Mouse (Mus musculus): ENCODE results near the gene Uts2r. TPM values are rescaled to one million over a fixed set of nuclear protein-coding genes. Genes with fewer than 3 reads are reported as not detected.

Gene Uts2r
- polyA plus RNA-seq, 1 experiment from 2014 or later: not detected

- no peak for DNase-seq (ENCODE audit: low spot score)
- H3K9ac ChIP-seq (ENCODE audit: low read length): no peak overlapping the region
- no peaks in the 10 kb centered on the region for H3K27me3 ChIP-seq (replicated peaks; ENCODE audit: control insufficient read depth, insufficient read depth, low read length)
- H3K4me3 ChIP-seq (ENCODE audit: low read depth, low read length): no peak overlapping the region
- H3K4me1 ChIP-seq (replicated peaks; ENCODE audit: control insufficient read depth, insufficient read depth, low read length): no peaks in the 10 kb centered on the region
- H3K36me3 ChIP-seq (ENCODE audit: control insufficient read depth, insufficient read depth, low read length): no peaks in the 10 kb centered on the region
- H3K27ac ChIP-seq (ENCODE audit: low read depth): no peak overlapping the region
- no peaks in the 10 kb centered on the region for H3K9me3 ChIP-seq (ENCODE audit: control insufficient read depth, low read length)
- ATAC-seq (replicated peaks; ENCODE audit: low FRiP score, low TSS enrichment, low read depth): no peak
- WGBS: 53% methylated on average over 3 of the region's 3 CpGs
- no peak overlapping the region for H3K4me2 ChIP-seq (ENCODE audit: low read length)
Measured at GRCm38 (mm10) chr11:121174234-121174633, 14.2 kb downstream of the Uts2r start.

GRCm38 (mm10) chr11:121176285-121177270 is 16.5 kb downstream of the Uts2r start:
- Histone ChIP-seq H3K4me1 (replicated peaks; ENCODE audit: control insufficient read depth, insufficient read depth, low read length) (no peaks in the 10 kb centered on the region), H3K36me3 (ENCODE audit: control insufficient read depth, insufficient read depth, low read length) (no peaks in the 10 kb centered on the region; the same call in 1 of the 2 replicates), H3K4me3 (ENCODE audit: low read depth, low read length) (no peak overlapping the region), H3K27me3 (replicated peaks; ENCODE audit: control insufficient read depth, insufficient read depth, low read length) (no peaks in the 10 kb centered on the region), H3K27ac (ENCODE audit: low read depth) (no peak overlapping the region), H3K4me2 (ENCODE audit: low read length) (no peak overlapping the region), H3K9ac (ENCODE audit: low read length) (no peak overlapping the region), H3K9me3 (ENCODE audit: control insufficient read depth, low read length) (no peaks in the 10 kb centered on the region)
- ATAC-seq (replicated peaks; ENCODE audit: low FRiP score, low TSS enrichment, low read depth) (peak; percentile 58), DNase-seq (ENCODE audit: low spot score) (peak; percentile 70)
- WGBS: 52% methylated on average over 12 of the region's 12 CpGs

GRCm38 (mm10) chr11:121189681-121190080 is 29.6 kb downstream of the Uts2r start:
- no peak for DNase-seq (ENCODE audit: low spot score)
- Histone ChIP-seq H3K36me3 (ENCODE audit: control insufficient read depth, insufficient read depth, low read length) (no peaks in the 10 kb centered on the region; the same call in 1 of the 2 replicates), H3K4me2 (ENCODE audit: low read length) (no peak overlapping the region), H3K9ac (ENCODE audit: low read length) (no peak overlapping the region), H3K9me3 (ENCODE audit: control insufficient read depth, low read length) (no peaks in the 10 kb centered on the region), H3K27ac (ENCODE audit: low read depth) (no peak overlapping the region), H3K4me1 (replicated peaks; ENCODE audit: control insufficient read depth, insufficient read depth, low read length) (no peaks in the 10 kb centered on the region), H3K27me3 (replicated peaks; ENCODE audit: control insufficient read depth, insufficient read depth, low read length) (no peaks in the 10 kb centered on the region), H3K4me3 (ENCODE audit: low read depth, low read length) (no peak overlapping the region)
- WGBS: 88% methylated on average over 3 of the region's 3 CpGs
- ATAC-seq (replicated peaks; ENCODE audit: low FRiP score, low TSS enrichment, low read depth): no peak

- Histone ChIP-seq H3K9ac (ENCODE audit: low read length) (no peak overlapping the region), H3K4me2 (ENCODE audit: low read length) (no peak overlapping the region), H3K36me3 (ENCODE audit: control insufficient read depth, insufficient read depth, low read length) (no peaks in the 10 kb centered on the region; the same call in none of the 2 replicates), H3K4me1 (replicated peaks; ENCODE audit: control insufficient read depth, insufficient read depth, low read length) (no peaks in the 10 kb centered on the region), H3K27ac (ENCODE audit: low read depth) (no peak overlapping the region), H3K27me3 (replicated peaks; ENCODE audit: control insufficient read depth, insufficient read depth, low read length) (no peaks in the 10 kb centered on the region), H3K4me3 (ENCODE audit: low read depth, low read length) (no peak overlapping the region), H3K9me3 (ENCODE audit: control insufficient read depth, low read length) (no peaks in the 10 kb centered on the region)
- ATAC-seq (replicated peaks; ENCODE audit: low FRiP score, low TSS enrichment, low read depth) (no peak), DNase-seq (ENCODE audit: low spot score) (no peak)
- 69% methylated on average over 2 of the region's 2 CpGs for WGBS
Measured at GRCm38 (mm10) chr11:121192742-121193141, 32.7 kb downstream of the Uts2r start.

- Histone ChIP-seq H3K4me1 (replicated peaks; ENCODE audit: control insufficient read depth, insufficient read depth, low read length) (no peaks in the 10 kb centered on the region), H3K4me3 (ENCODE audit: low read depth, low read length) (no peak overlapping the region), H3K9ac (ENCODE audit: low read length) (no peak overlapping the region), H3K27me3 (replicated peaks; ENCODE audit: control insufficient read depth, insufficient read depth, low read length) (no peaks in the 10 kb centered on the region), H3K36me3 (ENCODE audit: control insufficient read depth, insufficient read depth, low read length) (peaks cover 3% of the 10 kb centered on the region), H3K4me2 (ENCODE audit: low read length) (no peak overlapping the region), H3K9me3 (ENCODE audit: control insufficient read depth, low read length) (no peaks in the 10 kb centered on the region), H3K27ac (ENCODE audit: low read depth) (no peak overlapping the region)
- DNase-seq (ENCODE audit: low spot score) (no peak), ATAC-seq (replicated peaks; ENCODE audit: low FRiP score, low TSS enrichment, low read depth) (no peak)
- 79% methylated on average over 3 of the region's 3 CpGs for WGBS
Measured at GRCm38 (mm10) chr11:121193415-121193814, 33.3 kb downstream of the Uts2r start.

- 26% methylated on average over 2 of the region's 2 CpGs for WGBS
- Histone ChIP-seq H3K4me3 (ENCODE audit: low read depth, low read length) (no peak overlapping the region), H3K27ac (ENCODE audit: low read depth) (no peak overlapping the region), H3K36me3 (ENCODE audit: control insufficient read depth, insufficient read depth, low read length) (peaks cover 4% of the 10 kb centered on the region; the same call in 1 of the 2 replicates), H3K9me3 (ENCODE audit: control insufficient read depth, low read length) (no peaks in the 10 kb centered on the region), H3K27me3 (replicated peaks; ENCODE audit: control insufficient read depth, insufficient read depth, low read length) (no peaks in the 10 kb centered on the region), H3K4me1 (replicated peaks; ENCODE audit: control insufficient read depth, insufficient read depth, low read length) (0 out of 2 replicates have a peak, but pooled peaks cover 2% of the 10 kb centered on the region), H3K4me2 (ENCODE audit: low read length) (no peak overlapping the region), H3K9ac (ENCODE audit: low read length) (no peak overlapping the region)
- ATAC-seq (replicated peaks; ENCODE audit: low FRiP score, low TSS enrichment, low read depth): no peak
- no peak for DNase-seq (ENCODE audit: low spot score)
Measured at GRCm38 (mm10) chr11:121198622-121199021, 38.6 kb downstream of the Uts2r start.

GRCm38 (mm10) chr11:121199851-121200250 is 39.8 kb downstream of the Uts2r start:
- Histone ChIP-seq H3K27me3 (replicated peaks; ENCODE audit: control insufficient read depth, insufficient read depth, low read length) (no peaks in the 10 kb centered on the region), H3K4me3 (ENCODE audit: low read depth, low read length) (no peak overlapping the region), H3K27ac (ENCODE audit: low read depth) (no peak overlapping the region), H3K9ac (ENCODE audit: low read length) (no peak overlapping the region), H3K4me2 (ENCODE audit: low read length) (no peak overlapping the region), H3K36me3 (ENCODE audit: control insufficient read depth, insufficient read depth, low read length) (peaks cover 4% of the 10 kb centered on the region; the same call in 1 of the 2 replicates), H3K9me3 (ENCODE audit: control insufficient read depth, low read length) (no peaks in the 10 kb centered on the region), H3K4me1 (replicated peaks; ENCODE audit: control insufficient read depth, insufficient read depth, low read length) (0 out of 2 replicates have a peak, but pooled peaks cover 7% of the 10 kb centered on the region)
- 82% methylated on average over 4 of the region's 4 CpGs for WGBS
- ATAC-seq (replicated peaks; ENCODE audit: low FRiP score, low TSS enrichment, low read depth) (no peak), DNase-seq (ENCODE audit: low spot score) (no peak)

- DNase-seq (ENCODE audit: low spot score) (no peak), ATAC-seq (replicated peaks; ENCODE audit: low FRiP score, low TSS enrichment, low read depth) (no peak)
- Histone ChIP-seq H3K4me2 (ENCODE audit: low read length) (no peak overlapping the region), H3K9me3 (ENCODE audit: control insufficient read depth, low read length) (no peaks in the 10 kb centered on the region), H3K4me3 (ENCODE audit: low read depth, low read length) (no peak overlapping the region), H3K4me1 (replicated peaks; ENCODE audit: control insufficient read depth, insufficient read depth, low read length) (peaks cover 12% of the 10 kb centered on the region; the same call in 1 of the 2 replicates), H3K9ac (ENCODE audit: low read length) (no peak overlapping the region), H3K27ac (ENCODE audit: low read depth) (no peak overlapping the region), H3K27me3 (replicated peaks; ENCODE audit: control insufficient read depth, insufficient read depth, low read length) (no peaks in the 10 kb centered on the region), H3K36me3 (ENCODE audit: control insufficient read depth, insufficient read depth, low read length) (peaks cover 4% of the 10 kb centered on the region; the same call in 1 of the 2 replicates)
- WGBS: 93% methylated on average over 6 of the region's 6 CpGs
Measured at GRCm38 (mm10) chr11:121200781-121201180, 40.7 kb downstream of the Uts2r start.

All from intestine, embryonic 14.5 days (tissue).